Mouse (Mus musculus): Measurements from ENCODE around the gene Supv3l1.
"Not testable (repeated sequence)": the region's sequence is repeated elsewhere in the genome, so short reads cannot be mapped to it uniquely, and the experiment has no call there.

The Supv3l1 gene

GRCm38 (mm10) chr10:62449364-62450279 is at the start of gene Supv3l1, which contains the start of gene 4930507D05Rik:
Gene Supv3l1, minus strand, starts transcription at chr10:62449738.
Gene 4930507D05Rik, plus strand, starts transcription at chr10:62449489.
- peak; percentile 93 for DNase-seq (ENCODE audit: low read depth, low spot score)

GRCm38 (mm10) chr10:62491681-62492080 is 42.1 kb upstream of the Supv3l1 start:
- not testable (repeated sequence) for DNase-seq (ENCODE audit: low read depth, low spot score)

GRCm38 (mm10) chr10:62488266-62488665 is 38.7 kb upstream of the Supv3l1 start:
- DNase-seq (ENCODE audit: low read depth, low spot score): peak; percentile 73

- DNase-seq (ENCODE audit: low read depth, low spot score): peak; percentile 96
Observed at GRCm38 (mm10) chr10:62486618-62487415, 37.3 kb upstream of the Supv3l1 start, which contains the start of gene Vps26a. Gene Vps26a, minus strand, starts transcription at chr10:62486805.

GRCm38 (mm10) chr10:62485878-62486582 is 36.5 kb upstream of the Supv3l1 start:
- DNase-seq (ENCODE audit: low read depth, low spot score): peak; percentile 48

- no peak for DNase-seq (ENCODE audit: low read depth, low spot score)
Observed at GRCm38 (mm10) chr10:62481108-62481852, 31.7 kb upstream of the Supv3l1 start.

- DNase-seq (ENCODE audit: low read depth, low spot score): no peak
Observed at GRCm38 (mm10) chr10:62476980-62477379, 27.4 kb upstream of the Supv3l1 start.

- DNase-seq (ENCODE audit: low read depth, low spot score): no peak
Observed at GRCm38 (mm10) chr10:62474944-62475343, 25.4 kb upstream of the Supv3l1 start.

GRCm38 (mm10) chr10:62471105-62471504 is 21.6 kb upstream of the Supv3l1 start:
- no peak for DNase-seq (ENCODE audit: low read depth, low spot score)

- no peak for DNase-seq (ENCODE audit: low read depth, low spot score)
Observed at GRCm38 (mm10) chr10:62469736-62470135, 20.2 kb upstream of the Supv3l1 start.

GRCm38 (mm10) chr10:62461321-62461720 is 11.8 kb upstream of the Supv3l1 start:
- no peak for DNase-seq (ENCODE audit: low read depth, low spot score)

- DNase-seq (ENCODE audit: low read depth, low spot score): not testable (repeated sequence)
Observed at GRCm38 (mm10) chr10:62452001-62452400, 2.5 kb upstream of the Supv3l1 start.

GRCm38 (mm10) chr10:62450280-62450640 is 722 bp upstream of the Supv3l1 start:
- no peak for DNase-seq (ENCODE audit: low read depth, low spot score)

GRCm38 (mm10) chr10:62430427-62430826 is 19.1 kb downstream of the Supv3l1 start:
- DNase-seq (ENCODE audit: low read depth, low spot score): no peak

- no peak for DNase-seq (ENCODE audit: low read depth, low spot score)
Observed at GRCm38 (mm10) chr10:62425081-62425871, 24.3 kb downstream of the Supv3l1 start.

- DNase-seq (ENCODE audit: low read depth, low spot score): no peak
Observed at GRCm38 (mm10) chr10:62422255-62422654, 27.3 kb downstream of the Supv3l1 start, which contains the start of gene Hkdc1. Gene Hkdc1, minus strand, starts transcription at chr10:62422491.

GRCm38 (mm10) chr10:62421127-62421526 is 28.4 kb downstream of the Supv3l1 start:
- DNase-seq (ENCODE audit: low read depth, low spot score): no peak

- DNase-seq (ENCODE audit: low read depth, low spot score): no peak
Observed at GRCm38 (mm10) chr10:62420399-62420798, 29.1 kb downstream of the Supv3l1 start.

GRCm38 (mm10) chr10:62419422-62419821 is 30.1 kb downstream of the Supv3l1 start:
- DNase-seq (ENCODE audit: low read depth, low spot score): no peak

- DNase-seq (ENCODE audit: low read depth, low spot score): no peak
Observed at GRCm38 (mm10) chr10:62418831-62419356, 30.6 kb downstream of the Supv3l1 start.
